Mouse (Mus musculus): ENCODE data around the gene Abca3.

- TF ChIP-seq CTCF (IDR thresholded peaks at IDR 0.05; ENCODE audit: control insufficient read depth, insufficient read depth, insufficient read length) = no peak
- TF ChIP-seq USF1 (IDR thresholded peaks at IDR 0.05; ENCODE audit: low read depth) = no peak
- no peak for TF ChIP-seq MAX (IDR thresholded peaks at IDR 0.05)
Measured at GRCm38 (mm10) chr17:24425905-24426304, 74.2 kb downstream of the Abca3 start.

Measured in C2C12 (cell line).